Mouse (Mus musculus): ENCODE data around the gene Slc25a3. TPM values are rescaled to one million over a fixed set of nuclear protein-coding genes. Genes with fewer than 3 reads are reported as not detected.

The Slc25a3 gene
- polyA plus RNA-seq, 1 experiment = 21.2 TPM

- H3K36me3 ChIP-seq (ENCODE audit: control insufficient read depth) = peaks cover 20% of the 10 kb centered on the region
- TF ChIP-seq TAL1 (IDR thresholded peaks at IDR 0.05; ENCODE audit: low read length) = no peak
- TF ChIP-seq GATA1 (IDR thresholded peaks at IDR 0.05; ENCODE audit: low read length) = no peak
- H3K4me1 ChIP-seq (ENCODE audit: control insufficient read depth) = peaks cover 21% of the 10 kb centered on the region
- H3K4me3 ChIP-seq (replicated peaks) = peak overlapping the region; percentile 89
- no peaks in the 10 kb centered on the region for H3K27me3 ChIP-seq (ENCODE audit: control insufficient read depth)
- no peaks in the 10 kb centered on the region for H3K9me3 ChIP-seq (ENCODE audit: control insufficient read depth, low read length)
Observed at GRCm38 (mm10) chr10:91081959-91082507, 41.8 kb downstream of the Slc25a3 start.

- Histone ChIP-seq H3K4me1 (ENCODE audit: control insufficient read depth) (peaks cover 21% of the 10 kb centered on the region), H3K36me3 (ENCODE audit: control insufficient read depth) (peaks cover 35% of the 10 kb centered on the region), H3K27me3 (ENCODE audit: control insufficient read depth) (no peaks in the 10 kb centered on the region), H3K4me3 (replicated peaks) (peak overlapping the region; percentile 19), H3K9me3 (ENCODE audit: control insufficient read depth, low read length) (no peaks in the 10 kb centered on the region)
- TF ChIP-seq GATA1 (IDR thresholded peaks at IDR 0.05; ENCODE audit: low read length) (no peak), TAL1 (IDR thresholded peaks at IDR 0.05; ENCODE audit: low read length) (no peak)
Observed at GRCm38 (mm10) chr10:91080540-91080939, 43.3 kb downstream of the Slc25a3 start.

GRCm38 (mm10) chr10:91076667-91077066 is 47.2 kb downstream of the Slc25a3 start:
- TF ChIP-seq TAL1 (IDR thresholded peaks at IDR 0.05; ENCODE audit: low read length) = no peak
- no peak for TF ChIP-seq GATA1 (IDR thresholded peaks at IDR 0.05; ENCODE audit: low read length)
- H3K4me1 ChIP-seq (ENCODE audit: control insufficient read depth) = peaks cover 5% of the 10 kb centered on the region
- peaks cover 59% of the 10 kb centered on the region for H3K36me3 ChIP-seq (ENCODE audit: control insufficient read depth)
- H3K27me3 ChIP-seq (ENCODE audit: control insufficient read depth) = no peaks in the 10 kb centered on the region
- H3K4me3 ChIP-seq (replicated peaks) = no peak overlapping the region
- H3K9me3 ChIP-seq (ENCODE audit: control insufficient read depth, low read length) = no peaks in the 10 kb centered on the region

- peaks cover 63% of the 10 kb centered on the region for H3K36me3 ChIP-seq (ENCODE audit: control insufficient read depth)
Observed at GRCm38 (mm10) chr10:91073345-91073744, 50.5 kb downstream of the Slc25a3 start.

DNA sequence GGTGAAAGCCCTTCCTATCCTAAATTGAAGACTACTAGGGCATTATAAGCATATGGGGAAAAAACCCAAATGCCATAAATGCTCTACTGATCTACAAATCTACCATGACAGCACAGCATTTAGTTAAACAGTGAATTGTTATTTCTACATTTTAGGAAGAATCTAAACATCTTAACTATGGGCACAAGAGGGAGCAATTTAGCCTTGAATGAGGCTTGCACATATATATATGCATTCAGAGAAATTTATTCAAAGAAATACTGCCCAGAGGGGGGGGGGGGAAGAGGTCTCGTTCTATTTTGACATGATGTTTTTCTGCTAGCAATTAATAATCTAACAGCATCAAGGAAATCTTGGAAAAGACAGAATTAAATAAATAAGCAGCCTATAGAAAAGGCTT is 52.1 kb downstream of the Slc25a3 start:
- TF ChIP-seq TAL1 (IDR thresholded peaks at IDR 0.05; ENCODE audit: low read length) (no peak), GATA1 (IDR thresholded peaks at IDR 0.05; ENCODE audit: low read length) (no peak)
- H3K4me3 ChIP-seq (replicated peaks) = no peak overlapping the region
- H3K9me3 ChIP-seq (ENCODE audit: control insufficient read depth, low read length) = no peaks in the 10 kb centered on the region
- H3K36me3 ChIP-seq (ENCODE audit: control insufficient read depth) = peaks cover 63% of the 10 kb centered on the region
- no peaks in the 10 kb centered on the region for H3K27me3 ChIP-seq (ENCODE audit: control insufficient read depth)
- H3K4me1 ChIP-seq (ENCODE audit: control insufficient read depth) = no peaks in the 10 kb centered on the region

More at GRCm38 (mm10) chr10:91073345-91073744, 50.5 kb downstream of the Slc25a3 start:
- Histone ChIP-seq H3K4me3 (replicated peaks) (no peak overlapping the region), H3K9me3 (ENCODE audit: control insufficient read depth, low read length) (no peaks in the 10 kb centered on the region), H3K4me1 (ENCODE audit: control insufficient read depth) (no peaks in the 10 kb centered on the region), H3K27me3 (ENCODE audit: control insufficient read depth) (no peaks in the 10 kb centered on the region)
- TF ChIP-seq TAL1 (IDR thresholded peaks at IDR 0.05; ENCODE audit: low read length) (no peak), GATA1 (IDR thresholded peaks at IDR 0.05; ENCODE audit: low read length) (no peak)

Other genes starting within 250 kb of the Slc25a3 start
- 0.11 and 0.30 TPM in 2 replicates for gene Apaf1, start 41.3 kb downstream of the Slc25a3 start, polyA plus RNA-seq (2012)
- gene Ikbip, start 41.1 kb downstream of the Slc25a3 start, polyA plus RNA-seq (2012) = not detected in 2 replicates
- 25.2 and 37.9 TPM in 2 replicates for gene Tmpo, start 57.3 kb upstream of the Slc25a3 start, polyA plus RNA-seq (2012)